Mouse (Mus musculus): Measurements from ENCODE around the gene 2810006K23Rik.
"Not testable (repeated sequence)": the region's sequence is repeated elsewhere in the genome, so short reads cannot be mapped to it uniquely, and the experiment has no call there.

2810006K23Rik gene

DNA sequence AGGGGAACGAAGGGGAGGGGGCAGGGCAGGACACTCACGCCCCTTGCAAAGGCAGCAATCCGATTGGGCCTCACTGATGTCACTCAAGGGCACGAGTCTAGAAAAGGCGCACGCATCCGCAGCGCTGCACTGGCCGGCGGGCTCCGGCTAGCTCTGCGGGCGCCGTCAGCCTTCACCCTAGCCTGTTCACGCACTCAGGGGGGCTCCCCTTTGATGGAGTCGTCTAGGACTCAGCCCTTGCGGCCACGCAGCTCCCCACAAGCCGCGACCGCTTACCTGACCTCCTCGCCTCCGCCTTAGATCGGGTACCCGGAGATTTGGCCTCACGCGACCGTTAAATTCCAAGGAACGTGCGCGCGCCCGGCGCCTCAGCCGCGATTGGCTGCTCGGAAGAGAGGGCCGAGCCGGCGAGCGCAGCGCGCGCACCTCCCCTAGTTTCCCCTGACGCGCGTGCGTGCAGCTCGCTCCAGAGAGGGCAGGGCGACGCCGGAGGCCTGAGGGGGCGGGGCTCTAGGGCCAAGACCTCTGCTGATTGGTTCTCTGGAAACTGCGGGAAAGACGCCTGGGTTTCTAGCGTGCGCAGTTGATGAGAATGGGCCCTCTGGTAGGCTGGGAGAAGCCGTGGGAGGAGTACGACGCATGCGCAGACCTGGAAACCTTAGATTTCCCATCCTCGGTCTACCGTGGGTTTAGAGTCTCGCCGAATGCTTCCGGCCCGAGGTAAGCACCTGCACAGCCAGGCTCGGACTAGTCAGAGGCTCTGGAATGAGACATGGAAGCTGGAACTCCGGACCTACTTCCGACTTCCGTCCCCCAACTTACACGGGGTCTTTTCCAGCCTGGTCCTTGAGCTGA lies at the start of gene 2810006K23Rik, which contains the start of gene Mphosph9:
Gene 2810006K23Rik (plus strand): TSS at position 580 of the 855 bp plus-strand sequence.
Gene Mphosph9 (minus strand): TSS at position 463 of the 855 bp plus-strand sequence.
- peak; percentile 99 to 100 for DNase-seq (ENCODE audit: low spot score in 2 of 2)

DNA sequence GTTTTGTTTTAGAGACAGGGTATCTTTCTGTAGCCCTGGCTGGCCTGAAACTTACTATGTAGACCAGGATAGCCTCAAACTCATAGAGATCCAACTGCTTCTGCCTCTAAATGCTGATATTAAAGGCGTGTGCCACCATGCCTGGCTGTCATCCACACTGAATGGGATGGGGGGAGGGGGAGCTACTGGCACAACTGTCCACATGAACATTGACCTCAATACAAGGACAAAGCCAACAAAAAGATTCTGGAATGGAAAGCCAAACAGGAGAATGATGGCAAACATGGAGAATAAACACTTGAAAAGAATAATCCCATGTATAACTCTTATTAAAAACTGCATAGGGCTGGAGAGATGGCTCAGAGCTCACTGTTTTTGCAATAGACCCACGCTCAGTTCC lies 45.0 kb upstream of the 2810006K23Rik start:
- no peak for DNase-seq (ENCODE audit: low spot score in 2 of 2)

DNA sequence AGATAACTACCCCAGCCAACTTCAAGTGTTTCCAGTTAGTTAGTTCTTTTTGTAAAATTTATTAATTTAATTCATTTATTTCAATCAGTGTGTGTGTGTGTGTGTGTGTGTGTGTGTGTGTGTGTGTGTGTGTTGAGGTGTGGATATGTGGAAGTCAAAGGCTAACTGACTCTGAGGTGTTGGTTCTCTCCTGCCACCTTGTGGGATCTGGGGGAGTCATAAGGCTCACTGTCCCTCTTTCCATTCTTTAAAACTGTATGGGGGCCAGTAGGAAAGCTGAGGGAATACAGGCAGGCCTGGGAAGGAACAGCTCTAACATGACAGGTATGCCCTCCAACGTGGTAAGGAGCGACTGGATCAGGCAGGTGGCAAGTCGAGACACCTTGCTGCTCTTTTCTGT lies 43.6 kb upstream of the 2810006K23Rik start:
- DNase-seq (ENCODE audit: low spot score in 2 of 2) = no peak

- no peak for DNase-seq (ENCODE audit: low spot score in 2 of 2)
These were observed 40.2 kb upstream of the 2810006K23Rik start for GRCm38 (mm10) chr5:124287616-124288247.

DNA sequence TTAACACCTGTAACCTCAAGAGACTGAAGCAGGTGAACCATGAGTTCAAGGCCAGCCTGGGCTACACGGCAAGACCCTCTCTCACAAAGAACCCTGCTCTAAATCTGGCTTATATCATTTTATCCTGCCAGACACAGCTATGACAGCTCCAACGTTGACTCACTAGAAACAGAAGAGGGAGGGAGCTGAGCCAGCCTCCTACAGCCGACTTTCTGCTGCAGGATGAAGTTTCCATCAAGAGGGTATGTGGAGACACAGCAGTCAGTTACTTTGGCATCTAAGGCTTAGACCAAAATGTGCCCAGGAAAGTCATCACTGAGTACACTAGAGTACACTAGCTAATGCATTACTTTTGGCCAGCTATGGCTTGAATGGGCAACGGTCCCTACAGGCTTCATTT lies 37.7 kb upstream of the 2810006K23Rik start:
- no peak for DNase-seq (ENCODE audit: low spot score in 2 of 2)

DNA sequence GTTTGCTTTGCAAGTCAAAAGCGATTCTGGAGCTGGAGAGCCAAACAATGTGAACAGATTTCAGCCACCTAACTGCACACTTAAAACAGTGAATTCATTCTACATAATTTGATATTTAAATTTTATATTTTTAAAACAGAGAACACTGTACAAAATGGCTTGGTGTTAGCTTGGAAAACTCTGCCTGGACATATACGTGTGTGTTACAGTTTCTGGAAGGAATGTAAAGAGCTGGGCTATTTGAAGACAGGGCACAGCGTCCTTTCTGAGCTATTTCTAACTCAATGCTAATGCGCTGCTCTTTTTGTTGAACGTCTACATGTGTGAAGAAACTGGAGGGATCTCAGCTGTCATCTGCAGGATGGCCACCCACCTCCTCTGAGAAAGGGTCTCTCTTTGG lies 33.9 kb upstream of the 2810006K23Rik start:
- no peak for DNase-seq (ENCODE audit: low spot score in 2 of 2)

DNA sequence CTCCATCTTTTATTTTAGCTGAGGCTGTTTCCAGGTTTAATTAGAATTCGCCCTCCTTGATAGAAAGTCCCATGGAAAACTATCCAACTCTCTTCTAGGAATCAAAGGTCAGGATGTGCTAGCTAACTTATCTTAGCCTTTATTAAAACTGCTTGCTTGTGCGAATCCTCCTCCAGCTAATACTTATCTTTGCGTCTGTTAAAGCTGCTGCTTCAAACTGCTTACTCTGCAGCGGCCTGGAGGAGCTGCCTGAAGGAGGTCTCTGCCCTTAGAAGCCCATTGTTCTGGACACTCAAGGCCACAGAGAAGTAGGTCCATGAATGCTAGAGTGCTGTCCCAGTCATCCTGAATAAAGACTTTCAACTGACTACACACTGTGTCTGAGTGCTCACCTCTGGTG lies 31.4 kb upstream of the 2810006K23Rik start:
- DNase-seq (ENCODE audit: low spot score in 2 of 2) = no peak

GRCm38 (mm10) chr5:124299307-124299706 lies 28.6 kb upstream of the 2810006K23Rik start:
- DNase-seq (ENCODE audit: low spot score in 2 of 2) = not testable (repeated sequence)

- DNase-seq (ENCODE audit: low spot score in 2 of 2) = no peak
These were observed 27.8 kb upstream of the 2810006K23Rik start for GRCm38 (mm10) chr5:124300132-124300531.

DNA sequence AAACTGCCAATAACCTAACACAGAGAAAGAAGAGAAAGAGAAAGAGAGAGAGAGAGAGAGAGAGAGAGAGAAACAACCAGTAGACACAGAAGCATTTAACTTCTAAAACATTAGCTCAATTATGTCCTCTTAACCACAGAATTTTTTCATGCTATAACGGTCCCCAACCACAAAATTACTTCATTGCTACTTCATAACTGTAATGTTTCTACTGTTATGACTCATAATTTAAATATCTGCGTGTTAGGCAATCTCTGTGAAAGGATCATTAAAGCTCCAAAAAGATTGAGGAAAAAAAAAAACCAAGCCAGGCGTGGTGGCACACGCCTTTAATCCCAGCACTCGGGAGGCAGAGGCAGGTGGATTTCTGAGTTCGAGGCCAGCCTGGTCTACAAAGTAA lies 25.0 kb upstream of the 2810006K23Rik start:
- not testable (repeated sequence) for DNase-seq (ENCODE audit: low spot score in 2 of 2)

- no peak for DNase-seq (ENCODE audit: low spot score in 2 of 2)
These were observed 18.7 kb upstream of the 2810006K23Rik start for GRCm38 (mm10) chr5:124309155-124309554.

- DNase-seq (ENCODE audit: low spot score in 2 of 2) = no peak
These were observed 17.8 kb upstream of the 2810006K23Rik start for GRCm38 (mm10) chr5:124310091-124310490.

DNA sequence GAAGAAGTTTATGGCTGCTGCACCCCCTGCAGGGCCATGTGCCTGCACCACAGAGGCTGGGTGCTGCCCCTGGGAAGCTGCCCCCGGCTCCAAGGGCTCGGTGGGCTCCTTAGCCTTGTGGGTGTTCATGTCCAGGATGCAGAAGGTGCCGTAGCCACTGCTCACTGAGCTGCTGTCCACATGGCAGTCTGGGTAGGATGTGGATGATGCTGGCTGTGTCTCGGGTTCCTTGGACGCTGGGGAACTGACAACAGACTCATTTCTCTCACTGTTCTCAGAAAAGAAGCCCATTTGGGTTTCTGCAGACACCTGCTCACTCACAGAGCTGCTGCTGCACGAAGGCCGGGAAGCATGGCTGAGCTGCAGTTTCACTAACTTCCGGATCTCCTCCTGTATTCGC lies 12.4 kb upstream of the 2810006K23Rik start:
- no peak for DNase-seq (ENCODE audit: low spot score in 2 of 2)

DNA sequence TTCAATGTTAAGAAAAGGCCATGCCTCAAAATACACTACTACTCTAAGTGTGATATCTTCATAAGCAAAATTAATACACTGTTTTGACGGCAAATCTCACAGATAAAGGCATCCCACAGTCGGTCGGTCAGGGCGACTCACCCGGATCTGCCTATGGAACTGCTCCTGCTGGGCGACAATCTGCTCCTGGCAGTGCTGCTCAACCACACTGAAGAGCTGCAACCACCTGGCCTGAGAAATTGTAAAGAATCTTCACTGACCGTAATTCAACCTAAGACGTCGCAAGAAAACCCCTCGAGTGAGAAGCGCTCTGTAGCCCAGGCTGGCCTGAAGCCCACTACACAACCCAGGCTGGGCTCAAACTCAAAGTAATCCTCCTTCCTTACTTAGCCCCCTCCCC lies 11.9 kb upstream of the 2810006K23Rik start:
- no peak for DNase-seq (ENCODE audit: low spot score in 2 of 2)

GRCm38 (mm10) chr5:124317648-124318047 lies 10.2 kb upstream of the 2810006K23Rik start:
- DNase-seq (ENCODE audit: low spot score in 2 of 2) = no peak

DNA sequence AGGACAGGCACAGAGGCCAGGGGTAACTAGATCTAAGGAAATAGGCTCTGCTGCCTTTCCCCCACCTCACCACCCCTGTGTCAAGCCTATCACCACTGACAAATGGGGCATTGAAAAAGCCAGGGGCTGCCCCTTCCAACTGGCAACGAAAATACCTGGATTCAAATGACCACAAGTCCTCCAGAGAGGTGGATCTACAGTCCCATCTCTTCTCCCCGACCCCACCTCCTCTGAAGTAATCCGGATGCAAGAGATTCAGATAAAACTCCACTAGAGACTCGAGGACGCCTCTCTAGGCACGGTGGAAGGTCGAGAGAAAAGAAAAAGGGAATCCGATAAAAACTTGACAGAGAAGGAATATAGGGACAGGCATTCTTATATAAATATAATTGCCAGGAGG lies 1.1 kb upstream of the 2810006K23Rik start:
- peak in 1 of 2 experiments; percentile 66 for DNase-seq (ENCODE audit: low spot score in 2 of 2)

- DNase-seq (ENCODE audit: low spot score in 2 of 2) = no peak
These were observed 2.2 kb downstream of the 2810006K23Rik start for GRCm38 (mm10) chr5:124330086-124330485.

DNA sequence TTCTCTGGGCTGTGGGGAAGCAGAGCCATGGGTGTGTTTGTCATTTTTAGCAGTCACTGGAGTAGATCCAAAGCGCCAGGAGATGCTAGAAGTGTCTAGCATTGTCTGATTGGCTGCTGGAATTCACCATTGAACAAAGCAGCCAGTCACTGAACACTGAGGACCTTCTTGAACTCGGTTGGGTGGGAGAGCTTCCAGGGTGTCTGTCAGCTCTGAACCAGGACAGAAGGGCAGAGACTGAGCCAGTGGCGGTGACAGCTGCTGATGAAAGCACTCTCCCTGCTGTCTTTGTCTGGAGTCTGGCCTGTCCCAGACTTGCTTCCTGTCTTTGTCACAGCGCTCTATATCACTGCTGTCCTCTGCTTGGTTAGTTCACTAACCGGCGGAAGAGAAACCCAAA lies 6.5 kb downstream of the 2810006K23Rik start:
- no peak for DNase-seq (ENCODE audit: low spot score in 2 of 2)

- no peak for DNase-seq (ENCODE audit: low spot score in 2 of 2)
These were observed 9.2 kb downstream of the 2810006K23Rik start for GRCm38 (mm10) chr5:124337103-124337502.

GRCm38 (mm10) chr5:124337909-124338308 lies 10.0 kb downstream of the 2810006K23Rik start:
- DNase-seq (ENCODE audit: low spot score in 2 of 2) = no peak

GRCm38 (mm10) chr5:124338791-124339190 lies 10.9 kb downstream of the 2810006K23Rik start:
- no peak for DNase-seq (ENCODE audit: low spot score in 2 of 2)

DNA sequence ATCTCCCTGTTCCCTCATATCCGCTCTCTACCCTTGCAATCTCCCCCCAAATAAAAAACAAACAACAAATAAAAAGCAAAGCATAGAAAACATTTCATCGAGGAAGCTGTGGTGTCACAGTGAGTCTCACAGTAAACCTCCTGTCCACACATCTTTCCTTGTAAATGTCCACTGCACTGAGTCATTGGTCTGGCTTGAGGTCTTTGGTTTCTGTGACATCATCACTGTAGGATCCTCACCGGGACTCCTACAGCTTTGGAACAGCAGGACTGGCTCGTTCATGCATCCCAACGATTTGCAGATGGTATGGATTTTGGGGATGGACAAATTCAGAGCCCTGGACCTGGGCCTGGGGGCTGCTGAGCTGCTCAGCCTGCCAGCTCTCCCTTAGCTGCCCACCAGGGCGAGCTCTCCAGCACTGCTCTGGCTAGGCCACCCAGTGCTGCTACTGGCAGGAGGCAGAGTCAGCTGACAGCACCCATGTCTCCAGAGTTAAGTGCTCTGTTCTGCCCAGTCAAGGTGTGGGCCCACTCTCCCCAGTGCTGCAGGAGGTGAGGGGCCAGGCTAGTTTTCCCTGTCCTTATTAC lies 14.0 kb downstream of the 2810006K23Rik start:
- not testable (repeated sequence) for DNase-seq (ENCODE audit: low spot score in 2 of 2)

- DNase-seq (ENCODE audit: low spot score in 2 of 2) = no peak
These were observed 15.0 kb downstream of the 2810006K23Rik start for GRCm38 (mm10) chr5:124342897-124343296.

Measured in spleen, postnatal 4 days (tissue).